Mouse (Mus musculus) MEL (cell line): ENCODE data around the gene Fam83g. TPM values are rescaled to one million over a fixed set of nuclear protein-coding genes. Genes with fewer than 3 reads are reported as not detected.

Experiments
- DNase-seq: peaks from one replicate; pipeline ENCODE4 v3.0.0; 2011; ENCODE audit warnings: low read depth, low spot score
- H3K27ac ChIP-seq: 2 replicates; pipeline ENCODE4 v1.5.1; 2012; ENCODE audit warnings: low read depth, mild to moderate bottlenecking, control low read depth, low read length, moderate library complexity; ENCODE audit not compliant: control insufficient read depth
- H3K27me3 ChIP-seq, 2 experiments: fragments of 150-350 bp in 1 of 2; sonication (generic) in 1 of 2; 2 replicates each; pipeline ENCODE4 v1.6.1; 2012; ENCODE audit warnings: low read length in 2 of 2, mild to moderate bottlenecking in 2 of 2, improper control_type of control experiment in 1 of 2, moderate library complexity in 1 of 2; ENCODE audit not compliant: insufficient read depth in 2 of 2, control insufficient read depth in 1 of 2
- H3K36me3 ChIP-seq, 2 experiments: 2 replicates each; pipeline ENCODE4 v1.6.1; 2012 to 2014; ENCODE audit warnings: low read length in 2 of 2, improper control_type of control experiment in 1 of 2, inconsistent platforms in 1 of 2, mild to moderate bottlenecking in 1 of 2; ENCODE audit not compliant: insufficient read depth in 2 of 2, control insufficient read depth in 1 of 2
- H3K4me1 ChIP-seq, 2 experiments: fragments of 150-350 bp in 1 of 2; sonication (generic) in 1 of 2; 2 replicates each; pipeline ENCODE4 v1.6.1; 2012; ENCODE audit warnings: low read length in 2 of 2, improper control_type of control experiment in 1 of 2, mild to moderate bottlenecking in 1 of 2; ENCODE audit not compliant: insufficient read depth in 2 of 2, control insufficient read depth in 1 of 2
- H3K4me3 ChIP-seq, 2 experiments: fragments of 150-350 bp in 1 of 2; sonication (generic) in 1 of 2; 2 replicates each; pipeline ENCODE4 v1.5.1; 2012; ENCODE audit warnings: low read depth in 2 of 2, low read length in 2 of 2, mild to moderate bottlenecking in 2 of 2, moderate library complexity in 2 of 2, control low read depth in 1 of 2, improper control_type of control experiment in 1 of 2; ENCODE audit not compliant: control insufficient read depth in 1 of 2, insufficient read depth in 1 of 2
- H3K79me2 ChIP-seq: 2 replicates; pipeline ENCODE4 v1.6.1; 2012; ENCODE audit warnings: mild to moderate bottlenecking, low read length, moderate library complexity; ENCODE audit not compliant: control insufficient read depth, poor library complexity, insufficient read depth
- H3K9ac ChIP-seq: 2 replicates; pipeline ENCODE4 v1.6.1; 2012; ENCODE audit warnings: low read depth, mild to moderate bottlenecking, control low read depth, low read length, moderate library complexity; ENCODE audit not compliant: control insufficient read depth, poor library complexity, severe bottlenecking
- H3K9me3 ChIP-seq: fragments of 150-350 bp; sonication (generic); replicated peaks from 2 replicates; pipeline ENCODE4 v1.6.1; 2012; ENCODE audit warnings: mild to moderate bottlenecking, low read length, improper control_type of control experiment, moderate library complexity; ENCODE audit not compliant: insufficient read depth
- BHLHE40 ChIP-seq: IDR thresholded peaks from 2 replicates; pipeline ENCODE4 v1.6.1; 2012; ENCODE audit warnings: low read depth, mild to moderate bottlenecking, inconsistent platforms, low read length, improper control_type of control experiment, borderline replicate concordance
- CHD1 ChIP-seq: IDR thresholded peaks from 2 replicates; pipeline ENCODE4 v1.6.1; 2012; ENCODE audit warnings: low read depth, mild to moderate bottlenecking, inconsistent platforms, low read length, improper control_type of control experiment
- CHD2 ChIP-seq: IDR thresholded peaks from 2 replicates; pipeline ENCODE4 v1.6.1; 2011; ENCODE audit warnings: low read length, improper control_type of control experiment
- E2F4 ChIP-seq: IDR thresholded peaks from 2 replicates; pipeline ENCODE4 v1.6.1; 2011; ENCODE audit warnings: low read depth, low read length, improper control_type of control experiment, borderline replicate concordance
- EP300 ChIP-seq, 2 experiments: IDR thresholded peaks; 2 replicates each; pipeline ENCODE4 v1.6.1; 2011; ENCODE audit warnings: improper control_type of control experiment in 2 of 2, low read length in 2 of 2, low read depth in 1 of 2, mild to moderate bottlenecking in 1 of 2
- ETS1 ChIP-seq: IDR thresholded peaks from 2 replicates; pipeline ENCODE4 v1.6.1; 2012; ENCODE audit warnings: low read depth, mild to moderate bottlenecking, inconsistent platforms, low read length, improper control_type of control experiment, moderate library complexity
- GATA1 ChIP-seq: IDR thresholded peaks from 2 replicates; pipeline ENCODE4 v1.6.1; 2011; ENCODE audit warnings: low read depth, low read length, improper control_type of control experiment
- HCFC1 ChIP-seq: IDR thresholded peaks from 2 replicates; pipeline ENCODE4 v1.6.1; 2012; ENCODE audit warnings: low read depth, mild to moderate bottlenecking, inconsistent platforms, low read length, improper control_type of control experiment, moderate library complexity
- JUND ChIP-seq: IDR thresholded peaks from 2 replicates; pipeline ENCODE4 v1.6.1; 2011; ENCODE audit warnings: low read depth, mild to moderate bottlenecking, improper control_type of control experiment, low read length
- KAT2A ChIP-seq: conservative IDR thresholded peaks from 2 replicates; pipeline ENCODE4 v1.6.1; 2012; ENCODE audit warnings: low read depth, low read length, improper control_type of control experiment, inconsistent platforms
- MEF2A ChIP-seq: IDR thresholded peaks from 2 replicates; pipeline ENCODE4 v1.6.1; 2014; ENCODE audit warnings: low read depth, mild to moderate bottlenecking, inconsistent platforms, low read length, improper control_type of control experiment; ENCODE audit not compliant: poor library complexity, insufficient replicate concordance, severe bottlenecking; ENCODE audit errors: extremely low read depth
- POLR2A ChIP-seq, 2 experiments: IDR thresholded peaks; 2 replicates each; pipeline ENCODE4 v1.6.1; 2011 to 2012; ENCODE audit warnings: low read length in 2 of 2, mild to moderate bottlenecking in 2 of 2, control low read depth in 1 of 2, improper control_type of control experiment in 1 of 2, low read depth in 1 of 2, moderate library complexity in 1 of 2; ENCODE audit not compliant: control insufficient read depth in 1 of 2, insufficient read depth in 1 of 2, poor library complexity in 1 of 2
- POLR2AphosphoS2 ChIP-seq: IDR thresholded peaks from 2 replicates; pipeline ENCODE4 v1.6.1; 2011; ENCODE audit warnings: low read length, improper control_type of control experiment
- POLR2AphosphoS5 ChIP-seq: IDR thresholded peaks from 2 replicates; pipeline ENCODE4 v1.6.1; 2012; ENCODE audit warnings: low read depth, borderline replicate concordance, mild to moderate bottlenecking, inconsistent platforms, low read length, moderate library complexity, mixed read lengths
- TAL1 ChIP-seq: IDR thresholded peaks from 2 replicates; pipeline ENCODE4 v1.6.1; 2012; ENCODE audit warnings: mild to moderate bottlenecking, inconsistent platforms, low read length, moderate library complexity, mixed read lengths
- TBP ChIP-seq: IDR thresholded peaks from 2 replicates; pipeline ENCODE4 v1.8.0; 2011; ENCODE audit warnings: low read depth, low read length, improper control_type of control experiment
- TCF12 ChIP-seq: IDR thresholded peaks from 2 replicates; pipeline ENCODE4 v1.6.1; 2014; ENCODE audit warnings: low read depth, mild to moderate bottlenecking, inconsistent platforms, low read length, improper control_type of control experiment, moderate library complexity
- USF1 ChIP-seq: IDR thresholded peaks from 2 replicates; pipeline ENCODE4 v1.6.1; 2014; ENCODE audit warnings: low read depth, mild to moderate bottlenecking, inconsistent platforms, low read length, improper control_type of control experiment, moderate library complexity
- polyA plus RNA-seq, 2 experiments: library from polyadenylated mRNA; stranded (reverse) in 1 of 2; unstranded in 1 of 2; fragments of >175 nt in 1 of 2; fragments of >200 nt in 1 of 2; gene quantifications; 2 replicates each; pipeline versions ENCODE4 v1.2.1 to v1.2.4; 2012; ENCODE audit warnings: low replicate concordance in 2 of 2, low read depth in 1 of 2; ENCODE audit not compliant: insufficient read length in 2 of 2, insufficient read depth in 1 of 2, missing spikeins in 1 of 2
- total RNA-seq: library from RNA; depleted of rRNA; stranded (reverse); fragments of 300-350 nt; gene quantifications from 2 replicates; pipeline ENCODE4 v1.2.3, GENCODE M21; 2012

Fam83g gene
- total and polyA plus RNA-seq, 3 experiments, result 5.4 to 9.7 TPM; not detected in 1

DNA sequence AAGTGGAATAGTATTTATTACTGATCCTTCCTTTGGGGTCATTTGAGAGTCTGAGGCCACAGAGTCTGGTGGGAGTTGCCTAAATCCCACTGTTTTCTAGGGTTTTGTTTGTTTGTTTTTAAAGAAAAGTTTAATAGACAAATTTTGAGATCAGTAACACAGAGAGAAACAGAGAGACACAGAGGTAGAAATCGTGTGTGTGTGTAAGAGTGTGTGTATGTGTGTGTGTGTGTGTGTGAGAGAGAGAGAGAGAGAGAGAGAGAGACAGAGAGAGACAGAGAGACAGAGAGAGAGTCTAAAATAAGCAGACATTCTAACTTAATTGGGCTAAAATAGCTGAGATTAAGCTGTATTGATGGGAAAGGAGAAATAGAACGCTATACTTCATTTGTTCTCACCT, 30.3 kb upstream of the Fam83g start:
- no peak overlapping the region; a peak in 1 of 4 replicates for H3K4me3 ChIP-seq
- no peak overlapping the region for H3K27ac ChIP-seq
- TF ChIP-seq TCF12 (no peak), CHD2 (no peak), HCFC1 (no peak), TBP (no peak), GATA1 (no peak), MEF2A (no peak), KAT2A (no peak), POLR2AphosphoS5 (no peak), POLR2AphosphoS2 (no peak), JUND (no peak), BHLHE40 (no peak), TAL1 (no peak)
- H3K9ac ChIP-seq, result no peak overlapping the region
- H3K36me3 ChIP-seq, result no peaks in the 10 kb centered on the region
- H3K79me2 ChIP-seq, result no peaks in the 10 kb centered on the region
- H3K27me3 ChIP-seq, result no peaks in the 10 kb centered on the region; a peak in 1 of 4 replicates
- DNase-seq, result no peak
- H3K4me1 ChIP-seq, result peaks cover 0 to 10% of the 10 kb centered on the region in 2 experiments; a peak in 3 of 4 replicates
- no peaks in the 10 kb centered on the region for H3K9me3 ChIP-seq

DNA sequence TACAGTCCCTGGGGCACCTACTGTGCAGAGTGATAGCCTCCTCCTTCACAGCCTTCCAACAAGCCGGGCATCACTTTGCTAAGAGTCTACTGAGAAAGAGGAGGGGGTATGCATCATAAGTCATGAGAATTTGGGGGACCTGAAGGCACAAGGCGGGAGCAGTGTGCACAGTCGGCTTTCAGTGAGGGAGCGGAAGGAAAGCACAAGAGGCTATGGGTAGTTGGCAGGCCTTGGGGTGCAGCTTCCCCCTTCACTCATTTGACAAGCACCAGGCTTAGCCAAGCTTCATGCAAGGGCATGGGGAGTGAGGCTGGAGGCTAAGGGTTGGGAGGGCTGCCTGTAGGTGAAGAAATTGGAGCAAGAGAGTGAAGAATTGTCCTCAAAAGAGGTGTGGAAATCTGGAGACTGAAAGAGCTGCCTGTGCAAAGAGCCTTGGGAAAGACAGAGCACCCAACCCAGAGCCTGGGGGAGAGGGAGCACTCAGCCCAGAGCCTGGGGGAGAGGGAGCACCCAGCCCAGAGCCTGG, 29.0 kb upstream of the Fam83g start:
- H3K4me3 ChIP-seq, result no peak overlapping the region
- no peak for TF ChIP-seq ETS1
- no peak for TF ChIP-seq JUND
- TF ChIP-seq CHD1, result no peak
- TF ChIP-seq HCFC1, result no peak
- TF ChIP-seq E2F4, result no peak
- no peak for TF ChIP-seq EP300 (IDR thresholded peaks at IDR 0.05; ENCODE audit: low read depth in 1 of 2, low read length in 2 of 2)
- TF ChIP-seq USF1, result no peak
- no peak for TF ChIP-seq POLR2A (IDR thresholded peaks at IDR 0.05; ENCODE audit: control insufficient read depth in 1 of 2, insufficient read depth in 1 of 2, low read depth in 1 of 2, low read length in 2 of 2, poor library complexity in 1 of 2)
- TF ChIP-seq POLR2AphosphoS5, result no peak
- TF ChIP-seq KAT2A, result no peak
- peaks cover 0 to 8% of the 10 kb centered on the region in 2 experiments; a peak in 2 of 4 replicates for H3K4me1 ChIP-seq
- H3K27ac ChIP-seq, result no peak overlapping the region
- no peaks in the 10 kb centered on the region for H3K79me2 ChIP-seq
- no peaks in the 10 kb centered on the region for H3K27me3 ChIP-seq
- no peak overlapping the region for H3K9ac ChIP-seq
- no peak for DNase-seq
- H3K9me3 ChIP-seq, result no peaks in the 10 kb centered on the region
- H3K36me3 ChIP-seq, result no peaks in the 10 kb centered on the region
